22 mouse cellular contexts compared by ENCODE assay signal in genomic region chr1:76200906-76201305, GRCm38 (mm10).
DNase-seq lines count a peak whose midpoint lies in the region; ATAC-seq and TF ChIP-seq lines count a peak whose summit lies in the region.
"Had no signal": no experiment of that assay in that cellular context is flagged by ENCODE, and none has a peak within 500 bp of the region (broad histone marks: within the 10 kb centered on the region; RNA-seq: fewer than 3 reads in every experiment).

No protein-coding gene starts in this region.

- no peak overlapping the region for H3K4me2 ChIP-seq in embryonic facial prominence, embryonic 11.5 days (ENCODE audit: low read depth, low read length)
- H3K4me2 ChIP-seq in lung, embryonic 14.5 days = no peak overlapping the region
- H3K4me2 ChIP-seq in lung, postnatal 0 days (replicated peaks; ENCODE audit: low read depth, low read length) = no peak overlapping the region
- H3K4me2 ChIP-seq in embryonic facial prominence, embryonic 14.5 days (ENCODE audit: low read depth, low read length) = no peak overlapping the region
- H3K4me2 ChIP-seq: embryonic facial prominence, embryonic 13.5 days; forebrain, embryonic 13.5 days; forebrain, embryonic 15.5 days had no signal

- H3K4me3 ChIP-seq in embryonic facial prominence, embryonic 11.5 days (ENCODE audit: low read depth, low read length) = no peak overlapping the region
- no peak overlapping the region for H3K4me3 ChIP-seq in embryonic facial prominence, embryonic 10.5 days
- no peak overlapping the region for H3K4me3 ChIP-seq in lung, embryonic 14.5 days (ENCODE audit: low read depth, low read length)
- no peak overlapping the region for H3K4me3 ChIP-seq in lung, postnatal 0 days (ENCODE audit: low read depth, low read length)
- no peak overlapping the region for H3K4me3 ChIP-seq in embryonic facial prominence, embryonic 14.5 days (ENCODE audit: low read depth, low read length)
- H3K4me3 ChIP-seq: embryonic facial prominence, embryonic 13.5 days; forebrain, embryonic 13.5 days; forebrain, embryonic 15.5 days had no signal

- H3K9ac ChIP-seq in embryonic facial prominence, embryonic 11.5 days (replicated peaks; ENCODE audit: low read length) = no peak overlapping the region
- no peak overlapping the region for H3K9ac ChIP-seq in lung, embryonic 14.5 days
- H3K9ac ChIP-seq in lung, postnatal 0 days (replicated peaks; ENCODE audit: low read depth) = no peak overlapping the region
- no peak overlapping the region for H3K9ac ChIP-seq in embryonic facial prominence, embryonic 14.5 days (ENCODE audit: low read depth, low read length)
- H3K9ac ChIP-seq: embryonic facial prominence, embryonic 13.5 days; forebrain, embryonic 13.5 days; forebrain, embryonic 15.5 days; forebrain, postnatal 0 days had no signal

- no peaks in the 10 kb centered on the region for H3K36me3 ChIP-seq in embryonic facial prominence, embryonic 11.5 days (replicated peaks; ENCODE audit: control insufficient read depth, insufficient read depth, low read depth, low read length)
- H3K36me3 ChIP-seq in embryonic facial prominence, embryonic 10.5 days (replicated peaks) = no peaks in the 10 kb centered on the region
- no peaks in the 10 kb centered on the region for H3K36me3 ChIP-seq in lung, embryonic 14.5 days (ENCODE audit: insufficient read depth)
- H3K36me3 ChIP-seq in lung, postnatal 0 days (ENCODE audit: insufficient read depth, low read length) = no peaks in the 10 kb centered on the region
- no peaks in the 10 kb centered on the region for H3K36me3 ChIP-seq in embryonic facial prominence, embryonic 14.5 days (ENCODE audit: control insufficient read depth, insufficient read depth, low read length)
- H3K36me3 ChIP-seq: embryonic facial prominence, embryonic 13.5 days; forebrain, embryonic 15.5 days had no signal

- no peaks in the 10 kb centered on the region for H3K9me3 ChIP-seq in embryonic facial prominence, embryonic 11.5 days (replicated peaks; ENCODE audit: control insufficient read depth, low read length)
- H3K9me3 ChIP-seq in embryonic facial prominence, embryonic 10.5 days = no peaks in the 10 kb centered on the region
- no peaks in the 10 kb centered on the region for H3K9me3 ChIP-seq in lung, embryonic 14.5 days (ENCODE audit: low read depth, low read length)
- H3K9me3 ChIP-seq in lung, postnatal 0 days (ENCODE audit: low read length) = no peaks in the 10 kb centered on the region
- H3K9me3 ChIP-seq in embryonic facial prominence, embryonic 14.5 days (ENCODE audit: control insufficient read depth, low read length) = no peaks in the 10 kb centered on the region
- H3K9me3 ChIP-seq: embryonic facial prominence, embryonic 13.5 days; forebrain, embryonic 13.5 days; forebrain, embryonic 15.5 days had no signal

- no peaks in the 10 kb centered on the region for H3K27me3 ChIP-seq in embryonic facial prominence, embryonic 11.5 days (ENCODE audit: control insufficient read depth, insufficient read depth, low read length)
- no peaks in the 10 kb centered on the region for H3K27me3 ChIP-seq in embryonic facial prominence, embryonic 10.5 days (replicated peaks; ENCODE audit: low read depth, poor library complexity, severe bottlenecking)
- H3K27me3 ChIP-seq in lung, embryonic 14.5 days (ENCODE audit: insufficient read depth, low read length) = no peaks in the 10 kb centered on the region
- no peaks in the 10 kb centered on the region; the same call in 1 of the 2 replicates for H3K27me3 ChIP-seq in lung, postnatal 0 days (replicated peaks; ENCODE audit: insufficient read depth, low read length)
- H3K27me3 ChIP-seq in embryonic facial prominence, embryonic 14.5 days (replicated peaks; ENCODE audit: control insufficient read depth, insufficient read depth, low read length) = no peaks in the 10 kb centered on the region
- H3K27me3 ChIP-seq: embryonic facial prominence, embryonic 13.5 days; forebrain, embryonic 13.5 days; forebrain, embryonic 15.5 days had no signal

- 54% methylated on average over 3 of the region's 3 CpGs for WGBS in embryonic facial prominence, embryonic 11.5 days
- 63% methylated on average over 3 of the region's 3 CpGs for WGBS in embryonic facial prominence, embryonic 10.5 days
- 38% methylated on average over 3 of the region's 3 CpGs for WGBS in lung, embryonic 14.5 days
- WGBS in lung, postnatal 0 days = 61% methylated on average over 3 of the region's 3 CpGs
- 25% methylated on average over 3 of the region's 3 CpGs for WGBS in embryonic facial prominence, embryonic 14.5 days

- no peaks in the 10 kb centered on the region for H3K4me1 ChIP-seq in embryonic facial prominence, embryonic 11.5 days (ENCODE audit: control insufficient read depth, insufficient read depth, low read length)
- H3K4me1 ChIP-seq in embryonic facial prominence, embryonic 10.5 days = no peaks in the 10 kb centered on the region
- H3K4me1 ChIP-seq in lung, embryonic 14.5 days (ENCODE audit: insufficient read depth) = no peaks in the 10 kb centered on the region
- H3K4me1 ChIP-seq in lung, postnatal 0 days (ENCODE audit: insufficient read depth, low read depth, low read length) = no peaks in the 10 kb centered on the region
- H3K4me1 ChIP-seq in embryonic facial prominence, embryonic 14.5 days (ENCODE audit: control insufficient read depth, insufficient read depth, low read length) = no peaks in the 10 kb centered on the region; the same call in 1 of the 2 replicates
- H3K4me1 ChIP-seq: forebrain, embryonic 13.5 days; forebrain, embryonic 15.5 days had no signal

- ATAC-seq in embryonic facial prominence, embryonic 11.5 days (replicated peaks; ENCODE audit: insufficient number of reproducible peaks, low FRiP score, low TSS enrichment, low read depth) = no peak
- no peak for ATAC-seq in lung, embryonic 14.5 days (ENCODE audit: insufficient read depth)
- ATAC-seq in lung, postnatal 0 days = no peak
- no peak for ATAC-seq in embryonic facial prominence, embryonic 14.5 days (ENCODE audit: low read depth)
- ATAC-seq: activated CD4-positive, CD25-positive, alpha-beta regulatory T cell, adult 4 months; forebrain, embryonic 13.5 days; forebrain, embryonic 15.5 days; forebrain, postnatal 0 days; Patski had no signal

- TF ChIP-seq CTCF in lung, embryonic 14.5 days (IDR thresholded peaks at IDR 0.05; ENCODE audit: low read depth) = no peak
- TF ChIP-seq CTCF in lung, postnatal 0 days (IDR thresholded peaks at IDR 0.05) = no peak

- no peak overlapping the region for H3K27ac ChIP-seq in embryonic facial prominence, embryonic 11.5 days (replicated peaks; ENCODE audit: low read depth, low read length)
- H3K27ac ChIP-seq in embryonic facial prominence, embryonic 10.5 days (replicated peaks) = no peak overlapping the region
- H3K27ac ChIP-seq in lung, embryonic 14.5 days (ENCODE audit: low read depth) = no peak overlapping the region
- H3K27ac ChIP-seq in lung, postnatal 0 days (ENCODE audit: low read length) = no peak overlapping the region
- H3K27ac ChIP-seq in embryonic facial prominence, embryonic 14.5 days (replicated peaks; ENCODE audit: low read depth, low read length) = no peak overlapping the region
- H3K27ac ChIP-seq: forebrain, embryonic 13.5 days; forebrain, embryonic 15.5 days had no signal

- TF ChIP-seq EP300 in lung, postnatal 0 days (IDR thresholded peaks at IDR 0.05) = no peak

- peak; percentile 30 for DNase-seq in embryonic facial prominence, embryonic 11.5 days (ENCODE audit: low spot score)
- DNase-seq in embryonic facial prominence, embryonic 10.5 days (ENCODE audit: low spot score) = no peak
- DNase-seq in lung, embryonic 14.5 days = peak; percentile 56
- DNase-seq in lung, postnatal 0 days (ENCODE audit: low spot score) = no peak
- peak; percentile 85 for DNase-seq in embryonic facial prominence, embryonic 14.5 days (ENCODE audit: low spot score)
- no peak for DNase-seq in adrenal gland, adult 18-20 months (ENCODE audit: low spot score in 2 of 2)
- no peak for DNase-seq in cerebellum, adult 9-11 months
- DNase-seq: adrenal gland, adult 2 months; adrenal gland, postnatal 10 days; adrenal gland, postnatal 25 days; cerebellum, adult 11-12 months; cerebellum, adult 2 months; cerebellum, adult 9-10 months; cerebellum, postnatal 14 days; cerebellum, postnatal 36 days; embryo, embryonic 11 days; forebrain, postnatal 0 days had no signal

Comparison
In these comparisons a context has a peak if more than half of its experiments do, and no peak if none do; other contexts are left out.
1. DNase-seq: peak in embryonic facial prominence, embryonic 11.5 days (single experiment), lung, embryonic 14.5 days (single experiment) and embryonic facial prominence, embryonic 14.5 days (single experiment); none in embryonic facial prominence, embryonic 10.5 days (single experiment), lung, postnatal 0 days (single experiment), adrenal gland, adult 18-20 months (0 of 2) and cerebellum, adult 9-11 months (single experiment).